Mouse (Mus musculus) ES-E14 (cell line): ENCODE data around the gene Tmem202.

Experiments
- MAFK ChIP-seq: IDR thresholded peaks from 2 replicates; pipeline ENCODE4 v1.6.1; 2014; ENCODE audit warnings: mild to moderate bottlenecking, low read depth, low read length, inconsistent platforms; ENCODE audit not compliant: insufficient read depth
- ZC3H11A ChIP-seq: IDR thresholded peaks from 2 replicates; pipeline ENCODE4 v1.6.1; 2012; ENCODE audit warnings: low read depth, mild to moderate bottlenecking, inconsistent platforms, low read length, borderline replicate concordance
- ZNF384 ChIP-seq: IDR thresholded peaks from 2 replicates; pipeline ENCODE4 v1.6.1; 2012; ENCODE audit warnings: low read depth, low read length, inconsistent platforms

- no peak for TF ChIP-seq ZC3H11A
- TF ChIP-seq MAFK, result no peak
- no peak for TF ChIP-seq ZNF384
These were observed 37.8 kb upstream of the Tmem202 start for GRCm38 (mm10) chr9:59577401-59577800.
